Mouse (Mus musculus): Measurements from ENCODE around the gene Gabbr2. TPM values are rescaled to one million over a fixed set of nuclear protein-coding genes. Genes with fewer than 3 reads are reported as not detected.

Gabbr2 gene
- polyA plus RNA-seq, 1 experiment, result 25.0 TPM

DNA sequence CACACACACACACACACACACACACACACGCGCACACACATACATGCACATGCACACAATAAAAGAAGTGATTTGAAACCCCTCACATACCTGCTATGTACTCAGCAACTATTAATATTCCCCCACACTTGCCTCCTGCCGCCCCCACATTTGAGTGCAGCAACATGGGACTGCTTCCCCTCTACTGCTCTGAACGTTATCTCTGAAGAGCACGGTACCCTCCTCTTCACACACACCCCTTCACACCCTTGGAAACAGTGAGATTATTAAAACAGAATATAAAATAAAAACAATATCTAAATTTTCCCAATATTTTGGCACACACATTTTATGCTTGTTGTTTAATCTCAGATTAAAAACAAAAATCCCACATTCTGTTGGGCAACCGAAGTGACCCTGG, 77.1 kb downstream of the Gabbr2 start:
- no peak for DNase-seq (ENCODE audit: low read depth)
- TF ChIP-seq CTCF (IDR thresholded peaks at IDR 0.05; ENCODE audit: borderline replicate concordance, extremely low read depth, insufficient read depth, insufficient read length) (no peak), POLR2A (IDR thresholded peaks at IDR 0.05; ENCODE audit: borderline replicate concordance, extremely low read depth, insufficient read depth, insufficient read length, poor library complexity, severe bottlenecking) (no peak)

DNA sequence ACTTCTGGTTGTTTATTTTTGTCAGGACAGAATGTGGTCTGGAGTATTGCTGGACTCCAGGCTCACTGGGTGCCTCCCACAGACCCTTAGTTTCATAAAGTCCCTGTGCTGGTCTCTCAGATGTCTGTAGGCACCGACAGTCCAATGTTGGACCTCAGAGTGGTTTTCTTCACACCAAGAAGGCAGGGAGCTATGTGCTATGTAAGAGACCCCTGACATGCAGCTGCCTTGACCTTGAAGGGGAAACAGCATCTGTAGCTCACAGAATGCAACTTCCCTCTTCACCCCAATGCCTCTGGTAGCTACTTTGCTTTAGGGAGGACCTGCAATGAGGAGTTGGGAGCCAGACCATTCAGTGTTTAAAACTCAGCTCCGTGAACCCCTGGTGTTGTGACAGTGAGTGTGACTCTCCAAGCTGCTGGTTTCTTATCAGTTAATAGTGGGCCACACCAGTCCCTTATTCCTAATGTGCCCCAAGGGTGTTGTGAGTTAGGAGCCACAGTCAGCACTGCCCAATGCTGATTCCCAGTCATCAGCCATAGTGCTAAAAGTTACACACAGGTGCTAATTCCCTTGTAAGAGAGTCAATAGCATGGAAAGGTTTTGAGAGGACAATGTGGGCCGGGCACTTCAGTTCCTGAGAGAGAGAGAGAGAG, 85.5 kb downstream of the Gabbr2 start:
- DNase-seq (ENCODE audit: low read depth), result no peak
- TF ChIP-seq POLR2A (IDR thresholded peaks at IDR 0.05; ENCODE audit: borderline replicate concordance, extremely low read depth, insufficient read depth, insufficient read length, poor library complexity, severe bottlenecking) (no peak), CTCF (IDR thresholded peaks at IDR 0.05; ENCODE audit: borderline replicate concordance, extremely low read depth, insufficient read depth, insufficient read length) (no peak)

GRCm38 (mm10) chr4:46905152-46905551, 86.5 kb downstream of the Gabbr2 start:
- DNase-seq (ENCODE audit: low read depth), result no peak
- TF ChIP-seq CTCF (IDR thresholded peaks at IDR 0.05; ENCODE audit: borderline replicate concordance, extremely low read depth, insufficient read depth, insufficient read length) (no peak), POLR2A (IDR thresholded peaks at IDR 0.05; ENCODE audit: borderline replicate concordance, extremely low read depth, insufficient read depth, insufficient read length, poor library complexity, severe bottlenecking) (no peak)

DNA sequence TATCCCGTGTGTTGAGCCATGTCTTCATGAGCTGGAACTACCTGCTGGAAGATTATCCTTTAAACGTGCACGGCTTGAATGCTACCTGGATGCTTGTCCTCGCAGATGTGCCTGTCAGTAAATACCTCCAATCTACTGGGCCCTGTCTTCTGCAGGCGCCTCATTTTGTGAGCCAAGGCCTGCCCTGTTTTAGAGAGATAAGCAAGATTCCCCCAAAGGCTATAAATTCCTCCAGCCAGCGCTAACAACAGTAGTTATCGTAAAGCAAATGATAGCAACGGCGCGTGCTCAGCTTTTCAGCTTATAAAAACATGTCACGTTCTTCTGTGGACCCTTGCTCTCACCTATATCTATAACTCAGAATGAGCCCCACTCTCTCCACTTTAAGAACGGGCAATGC, 87.5 kb downstream of the Gabbr2 start:
- no peak for DNase-seq (ENCODE audit: low read depth)
- no peak for TF ChIP-seq CTCF (IDR thresholded peaks at IDR 0.05; ENCODE audit: borderline replicate concordance, extremely low read depth, insufficient read depth, insufficient read length)
- TF ChIP-seq POLR2A (IDR thresholded peaks at IDR 0.05; ENCODE audit: borderline replicate concordance, extremely low read depth, insufficient read depth, insufficient read length, poor library complexity, severe bottlenecking), result no peak

GRCm38 (mm10) chr4:46898546-46898945, 93.1 kb downstream of the Gabbr2 start:
- no peak for TF ChIP-seq CTCF (IDR thresholded peaks at IDR 0.05; ENCODE audit: borderline replicate concordance, extremely low read depth, insufficient read depth, insufficient read length)
- TF ChIP-seq POLR2A (IDR thresholded peaks at IDR 0.05; ENCODE audit: borderline replicate concordance, extremely low read depth, insufficient read depth, insufficient read length, poor library complexity, severe bottlenecking), result no peak
- DNase-seq (ENCODE audit: low read depth), result no peak

GRCm38 (mm10) chr4:46897634-46898399, 93.9 kb downstream of the Gabbr2 start:
- peak; percentile 53 for DNase-seq (ENCODE audit: low read depth)

DNA sequence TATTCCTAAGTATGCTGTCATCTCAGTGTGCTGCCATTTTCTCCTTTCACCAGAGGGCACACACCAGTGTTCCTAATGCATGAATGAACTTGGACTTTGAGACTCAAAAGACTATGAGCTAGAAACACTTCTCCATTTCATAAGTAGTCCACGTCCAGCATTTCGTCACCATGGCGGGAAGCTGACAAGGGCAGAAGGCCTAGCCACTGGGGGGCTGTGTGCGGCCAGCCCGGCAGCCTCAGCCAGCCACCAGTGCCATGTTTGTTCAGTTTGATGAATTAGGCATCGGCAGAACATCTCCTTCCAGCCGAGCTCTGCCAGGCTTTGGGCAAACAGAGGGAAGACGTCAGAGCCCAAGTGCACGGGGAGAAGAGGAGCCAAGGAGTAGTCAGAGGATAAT, 97.5 kb downstream of the Gabbr2 start:
- TF ChIP-seq POLR2A (IDR thresholded peaks at IDR 0.05; ENCODE audit: borderline replicate concordance, extremely low read depth, insufficient read depth, insufficient read length, poor library complexity, severe bottlenecking) (no peak), CTCF (IDR thresholded peaks at IDR 0.05; ENCODE audit: borderline replicate concordance, extremely low read depth, insufficient read depth, insufficient read length) (no peak)
- DNase-seq (ENCODE audit: low read depth), result no peak

More at GRCm38 (mm10) chr4:46897634-46898399, 93.9 kb downstream of the Gabbr2 start:
- TF ChIP-seq POLR2A (IDR thresholded peaks at IDR 0.05; ENCODE audit: borderline replicate concordance, extremely low read depth, insufficient read depth, insufficient read length, poor library complexity, severe bottlenecking) (no peak), CTCF (IDR thresholded peaks at IDR 0.05; ENCODE audit: borderline replicate concordance, extremely low read depth, insufficient read depth, insufficient read length) (no peak)

- DNase-seq (ENCODE audit: low read depth), result peak; percentile 86
- TF ChIP-seq POLR2A (IDR thresholded peaks at IDR 0.05; ENCODE audit: borderline replicate concordance, extremely low read depth, insufficient read depth, insufficient read length, poor library complexity, severe bottlenecking), result no peak
- no peak for TF ChIP-seq CTCF (IDR thresholded peaks at IDR 0.05; ENCODE audit: borderline replicate concordance, extremely low read depth, insufficient read depth, insufficient read length)
Observed at GRCm38 (mm10) chr4:46889175-46889574, 102.5 kb downstream of the Gabbr2 start.

DNA sequence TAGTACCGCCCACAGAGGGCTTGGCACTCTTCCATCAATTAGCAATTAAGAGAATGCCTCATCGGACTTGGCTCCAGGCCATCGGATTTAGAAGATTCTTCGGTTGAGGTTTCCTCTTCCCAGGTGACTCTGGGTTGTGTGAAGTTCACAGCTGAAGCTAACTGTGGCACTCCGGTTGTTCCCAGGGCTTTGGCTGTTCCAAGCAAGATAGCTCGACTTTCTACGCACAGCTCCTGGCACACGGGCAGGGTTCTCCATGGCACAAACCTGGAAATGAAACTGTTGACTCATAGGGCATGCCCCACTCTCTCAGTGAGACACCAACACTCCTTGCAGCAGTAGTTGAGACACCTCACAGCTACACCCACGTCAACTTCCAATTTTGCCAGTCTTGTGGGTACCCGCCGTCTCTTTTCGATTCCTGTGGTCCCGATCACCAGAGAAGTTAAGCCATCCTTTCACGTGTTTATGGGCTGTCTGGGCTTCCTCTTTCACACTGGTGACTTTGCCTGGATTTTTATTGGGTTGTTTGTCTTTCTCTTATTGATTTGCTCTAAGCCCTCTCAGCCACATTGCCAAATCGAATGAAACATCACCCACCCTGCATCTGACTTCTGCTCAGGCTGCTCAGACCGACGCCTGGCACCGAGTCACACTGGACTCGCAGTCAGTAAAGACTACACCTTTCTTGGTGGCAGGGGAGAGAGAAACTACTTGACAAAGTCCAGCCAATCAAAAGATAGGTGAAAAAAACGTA, 105.9 kb downstream of the Gabbr2 start:
- no peak for DNase-seq (ENCODE audit: low read depth)
- TF ChIP-seq CTCF (IDR thresholded peaks at IDR 0.05; ENCODE audit: borderline replicate concordance, extremely low read depth, insufficient read depth, insufficient read length), result no peak
- no peak for TF ChIP-seq POLR2A (IDR thresholded peaks at IDR 0.05; ENCODE audit: borderline replicate concordance, extremely low read depth, insufficient read depth, insufficient read length, poor library complexity, severe bottlenecking)

DNA sequence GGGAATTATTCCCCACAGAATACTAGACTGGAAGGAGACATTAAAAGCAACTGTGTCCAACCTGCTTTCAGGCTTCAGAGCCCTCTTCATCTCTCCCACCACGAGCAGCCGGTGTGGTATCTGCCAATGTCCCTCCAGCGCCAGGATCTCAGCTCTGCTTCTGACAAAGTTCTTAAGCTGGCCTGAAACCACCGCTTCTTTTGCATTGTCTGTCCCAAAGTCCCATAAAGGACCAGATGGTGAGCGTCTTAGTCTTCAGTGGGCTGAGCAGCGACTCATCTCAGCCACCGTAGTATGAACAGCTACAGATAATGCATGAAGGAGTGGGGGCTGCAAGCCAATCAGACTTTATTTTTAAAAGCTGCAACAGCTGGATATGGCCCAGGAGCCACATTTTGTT, 107.5 kb downstream of the Gabbr2 start:
- TF ChIP-seq CTCF (IDR thresholded peaks at IDR 0.05; ENCODE audit: borderline replicate concordance, extremely low read depth, insufficient read depth, insufficient read length) (no peak), POLR2A (IDR thresholded peaks at IDR 0.05; ENCODE audit: borderline replicate concordance, extremely low read depth, insufficient read depth, insufficient read length, poor library complexity, severe bottlenecking) (no peak)
- DNase-seq (ENCODE audit: low read depth), result peak; percentile 57

DNA sequence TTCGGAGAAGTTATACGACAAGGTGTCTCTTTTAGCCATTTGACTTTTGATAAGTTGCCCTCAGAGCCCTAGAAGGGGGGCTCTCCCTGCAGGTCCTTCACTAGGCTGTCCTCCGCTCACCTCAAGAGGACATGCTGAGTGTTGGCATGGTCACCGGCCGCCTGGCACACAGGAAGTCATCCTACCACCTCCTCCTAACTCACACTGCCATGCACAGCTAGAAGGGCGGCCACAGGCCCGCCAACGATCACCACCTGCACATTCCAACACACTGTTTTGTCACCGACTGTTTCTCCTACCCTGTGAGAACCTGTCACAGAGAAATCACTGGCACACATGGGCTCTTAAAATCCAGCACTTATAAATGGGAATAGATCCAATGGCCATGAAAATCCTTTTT, 108.1 kb downstream of the Gabbr2 start:
- DNase-seq (ENCODE audit: low read depth), result no peak
- TF ChIP-seq CTCF (IDR thresholded peaks at IDR 0.05; ENCODE audit: borderline replicate concordance, extremely low read depth, insufficient read depth, insufficient read length), result no peak
- no peak for TF ChIP-seq POLR2A (IDR thresholded peaks at IDR 0.05; ENCODE audit: borderline replicate concordance, extremely low read depth, insufficient read depth, insufficient read length, poor library complexity, severe bottlenecking)
